Comparison of ENCODE assay signal across 8 mouse cellular contexts in genomic region chr19:59345658-59346283, GRCm38 (mm10). TPM values are rescaled to one million over a fixed set of nuclear protein-coding genes. Genes with fewer than 3 reads are reported as not detected.
DNase-seq lines count a peak whose midpoint lies in the region; ATAC-seq lines count a peak whose summit lies in the region.

Gene Pdzd8, minus strand, starts transcription at chr19:59345780.

- peak within 1 kb of the TSS; percentile 86 for H3K4me3 ChIP-seq in hindbrain, embryonic 12.5 days

- peak; percentile 94 for ATAC-seq in hindbrain, embryonic 12.5 days (ENCODE audit: low FRiP score)

- peak within 1 kb of the TSS; percentile 86 for H3K9ac ChIP-seq in hindbrain, embryonic 12.5 days

- WGBS in hindbrain, embryonic 12.5 days, result under 1% methylated on average over 67 of the region's 91 CpGs

- peak; percentile 97 for DNase-seq in NIH3T3 (ENCODE audit: low read depth)
- DNase-seq in cerebellum, postnatal 10 days, result peak; percentile 94 to 96
- peak; percentile 84 to 89 for DNase-seq in frontal cortex, postnatal 10 days (ENCODE audit: low spot score in 2 of 2)
- peak; percentile 89 to 90 for DNase-seq in layer of hippocampus, postnatal 14 days (ENCODE audit: low spot score in 2 of 2)
- peak; percentile 91 for DNase-seq in lung, postnatal 10 days
- peak; percentile 90 for DNase-seq in ovary, postnatal 14 days (ENCODE audit: low spot score)
- DNase-seq in thymus, postnatal 10 days (ENCODE audit: low spot score in 2 of 2), result peak; percentile 79 to 86

- H3K27me3 ChIP-seq in hindbrain, embryonic 12.5 days, result no peaks in the 10 kb centered on the region

- no peaks in the 10 kb centered on the region for H3K9me3 ChIP-seq in hindbrain, embryonic 12.5 days (replicated peaks)

- no peaks in the 10 kb centered on the region for H3K36me3 ChIP-seq in hindbrain, embryonic 12.5 days

- peak within 1 kb of the TSS; percentile 93 for H3K27ac ChIP-seq in hindbrain, embryonic 12.5 days

- peaks cover 35% of the 10 kb centered on the region for H3K4me1 ChIP-seq in hindbrain, embryonic 12.5 days

- peak within 1 kb of the TSS; percentile 99 for H3K4me2 ChIP-seq in hindbrain, embryonic 12.5 days (replicated peaks)

RNA-seq across cellular contexts. Expression of gene Pdzd8, which starts in this region (rescaled TPM):
- 16.7 and 18.9 TPM in 2 replicates for polyA plus RNA-seq in hindbrain, embryonic 12.5 days (2016; fragmentation: Nextera tagmentation; extraction: Ambion mirVana)
- 10 to 100 TPM; 51.8 to 55.6 TPM for total RNA-seq in layer of hippocampus, postnatal 14 days (2021)

Comparison
In these comparisons a context has a peak if more than half of its experiments do, and no peak if none do; other contexts are left out.
1. Peak in every context shown above with its lines: DNase-seq, ATAC-seq, H3K4me3 ChIP-seq and H3K27ac ChIP-seq.